Mouse (Mus musculus) urinary bladder, postnatal 25 days (tissue): ENCODE results near the gene Tmem41b.

Source experiments
- DNase-seq: peaks from one replicate; pipeline ENCODE4 v3.0.0; 2022; ENCODE audit warnings: low spot score

Gene Tmem41b

GRCm38 (mm10) chr7:109922889-109923288 is 63.8 kb downstream of the Tmem41b start:
- DNase-seq, result no peak
